Mouse (Mus musculus) heart, postnatal 0 days (tissue): ENCODE data around the gene Slc7a14.

Source experiments
- CTCF ChIP-seq: IDR thresholded peaks from 2 replicates; pipeline ENCODE4 v1.5.1; 2016; ENCODE audit warnings: antibody characterized with exemption, control low read depth, low read depth
- EP300 ChIP-seq: IDR thresholded peaks from 2 replicates; pipeline ENCODE4 v1.6.1; 2016; ENCODE audit warnings: antibody characterized with exemption, low read depth

GRCm38 (mm10) chr3:31308906-31309305 lies 1.3 kb downstream of the Slc7a14 start:
- TF ChIP-seq CTCF (no peak), EP300 (no peak)
